Mouse (Mus musculus): ENCODE measurements around the gene Atp13a4. TPM values are rescaled to one million over a fixed set of nuclear protein-coding genes. Genes with fewer than 3 reads are reported as not detected.

Gene Atp13a4
- polyA plus RNA-seq, 1 experiment from 2014 or later = 0.14 TPM

GRCm38 (mm10) chr16:29459331-29459730 is 85.3 kb downstream of the Atp13a4 start:
- no peak for ATAC-seq (ENCODE audit: insufficient number of reproducible peaks, insufficient read depth, low FRiP score, low TSS enrichment)

GRCm38 (mm10) chr16:29456851-29457250 is 87.8 kb downstream of the Atp13a4 start:
- Histone ChIP-seq H3K4me1 (no peaks in the 10 kb centered on the region), H3K4me2 (replicated peaks) (no peak overlapping the region), H3K27me3 (no peaks in the 10 kb centered on the region), H3K36me3 (no peaks in the 10 kb centered on the region), H3K4me3 (no peak overlapping the region), H3K27ac (no peak overlapping the region), H3K9me3 (no peaks in the 10 kb centered on the region), H3K9ac (no peak overlapping the region)
- ATAC-seq (ENCODE audit: insufficient number of reproducible peaks, insufficient read depth, low FRiP score, low TSS enrichment) = no peak
- 86% methylated on average over 2 of the region's 2 CpGs for WGBS

More at GRCm38 (mm10) chr16:29459331-29459730, 85.3 kb downstream of the Atp13a4 start:
- Histone ChIP-seq H3K36me3 (no peaks in the 10 kb centered on the region), H3K9ac (no peak overlapping the region), H3K4me2 (replicated peaks) (no peak overlapping the region), H3K9me3 (no peaks in the 10 kb centered on the region), H3K4me3 (no peak overlapping the region), H3K27me3 (no peaks in the 10 kb centered on the region), H3K27ac (no peak overlapping the region), H3K4me1 (no peaks in the 10 kb centered on the region)
- WGBS = 53% methylated on average over 10 of the region's 10 CpGs

- H3K9me3 ChIP-seq = no peaks in the 10 kb centered on the region
- H3K27ac ChIP-seq = no peak overlapping the region
- no peak overlapping the region for H3K4me2 ChIP-seq (replicated peaks)
- no peaks in the 10 kb centered on the region for H3K36me3 ChIP-seq
- no peaks in the 10 kb centered on the region for H3K4me1 ChIP-seq
- no peak for ATAC-seq (ENCODE audit: insufficient number of reproducible peaks, insufficient read depth, low FRiP score, low TSS enrichment)
- H3K9ac ChIP-seq = no peak overlapping the region
- 74% methylated on average over 6 of the region's 6 CpGs for whole genome bisulfite sequencing
- no peak overlapping the region for H3K4me3 ChIP-seq
- H3K27me3 ChIP-seq = no peaks in the 10 kb centered on the region
Measured at GRCm38 (mm10) chr16:29453282-29453681, 91.4 kb downstream of the Atp13a4 start.

- Histone ChIP-seq H3K4me1 (no peaks in the 10 kb centered on the region), H3K27ac (no peak overlapping the region), H3K9ac (no peak overlapping the region), H3K4me2 (replicated peaks) (no peak overlapping the region), H3K9me3 (no peaks in the 10 kb centered on the region), H3K27me3 (no peaks in the 10 kb centered on the region), H3K4me3 (no peak overlapping the region), H3K36me3 (no peaks in the 10 kb centered on the region)
- 41% methylated on average over 3 of the region's 3 CpGs for WGBS
- ATAC-seq (ENCODE audit: insufficient number of reproducible peaks, insufficient read depth, low FRiP score, low TSS enrichment) = no peak
Measured at GRCm38 (mm10) chr16:29451706-29452105, 93.0 kb downstream of the Atp13a4 start.

GRCm38 (mm10) chr16:29442126-29442525 is 102.5 kb downstream of the Atp13a4 start:
- 44% methylated on average over 3 of the region's 3 CpGs for WGBS
- no peak for ATAC-seq (ENCODE audit: insufficient number of reproducible peaks, insufficient read depth, low FRiP score, low TSS enrichment)
- Histone ChIP-seq H3K36me3 (no peaks in the 10 kb centered on the region), H3K4me1 (no peaks in the 10 kb centered on the region), H3K27ac (no peak overlapping the region), H3K4me3 (no peak overlapping the region), H3K27me3 (no peaks in the 10 kb centered on the region), H3K9me3 (no peaks in the 10 kb centered on the region), H3K4me2 (replicated peaks) (no peak overlapping the region), H3K9ac (no peak overlapping the region)

GRCm38 (mm10) chr16:29441405-29441985 is 103.2 kb downstream of the Atp13a4 start:
- no peak overlapping the region for H3K9ac ChIP-seq
- H3K36me3 ChIP-seq = no peaks in the 10 kb centered on the region
- WGBS = 76% methylated on average over 9 of the region's 10 CpGs
- H3K27ac ChIP-seq = no peak overlapping the region
- H3K9me3 ChIP-seq = no peaks in the 10 kb centered on the region
- ATAC-seq (ENCODE audit: insufficient number of reproducible peaks, insufficient read depth, low FRiP score, low TSS enrichment) = no peak
- H3K27me3 ChIP-seq = no peaks in the 10 kb centered on the region
- no peak overlapping the region for H3K4me2 ChIP-seq (replicated peaks)
- H3K4me3 ChIP-seq = no peak overlapping the region
- no peaks in the 10 kb centered on the region for H3K4me1 ChIP-seq

GRCm38 (mm10) chr16:29438045-29438444 is 106.6 kb downstream of the Atp13a4 start:
- Histone ChIP-seq H3K9me3 (no peaks in the 10 kb centered on the region), H3K4me3 (no peak overlapping the region), H3K27ac (no peak overlapping the region), H3K4me1 (no peaks in the 10 kb centered on the region), H3K4me2 (replicated peaks) (no peak overlapping the region), H3K36me3 (no peaks in the 10 kb centered on the region), H3K27me3 (no peaks in the 10 kb centered on the region), H3K9ac (no peak overlapping the region)
- peak; percentile 10; the same call in 1 of the 2 replicates for ATAC-seq (ENCODE audit: insufficient number of reproducible peaks, insufficient read depth, low FRiP score, low TSS enrichment)
- WGBS = 77% methylated on average over 5 of the region's 5 CpGs

- 77% methylated on average over 6 of the region's 6 CpGs for WGBS
- H3K4me2 ChIP-seq (replicated peaks) = no peak overlapping the region
- no peaks in the 10 kb centered on the region for H3K4me1 ChIP-seq
- H3K9me3 ChIP-seq = no peaks in the 10 kb centered on the region
- no peak overlapping the region for H3K9ac ChIP-seq
- no peak for ATAC-seq (ENCODE audit: insufficient number of reproducible peaks, insufficient read depth, low FRiP score, low TSS enrichment)
- no peak overlapping the region for H3K4me3 ChIP-seq
- no peaks in the 10 kb centered on the region for H3K36me3 ChIP-seq
- H3K27me3 ChIP-seq = no peaks in the 10 kb centered on the region
- H3K27ac ChIP-seq = no peak overlapping the region
Measured at GRCm38 (mm10) chr16:29435746-29436145, 108.9 kb downstream of the Atp13a4 start.

GRCm38 (mm10) chr16:29434712-29435111 is 110.0 kb downstream of the Atp13a4 start:
- Histone ChIP-seq H3K9ac (no peak overlapping the region), H3K9me3 (no peaks in the 10 kb centered on the region), H3K36me3 (no peaks in the 10 kb centered on the region), H3K27me3 (no peaks in the 10 kb centered on the region), H3K4me2 (replicated peaks) (no peak overlapping the region), H3K4me1 (no peaks in the 10 kb centered on the region), H3K27ac (no peak overlapping the region), H3K4me3 (no peak overlapping the region)
- 11% methylated on average over 5 of the region's 5 CpGs for WGBS
- no peak for ATAC-seq (ENCODE audit: insufficient number of reproducible peaks, insufficient read depth, low FRiP score, low TSS enrichment)

GRCm38 (mm10) chr16:29414822-29415221 is 129.8 kb downstream of the Atp13a4 start:
- H3K4me1 ChIP-seq = no peaks in the 10 kb centered on the region
- H3K9me3 ChIP-seq = no peaks in the 10 kb centered on the region
- no peak for ATAC-seq (ENCODE audit: insufficient number of reproducible peaks, insufficient read depth, low FRiP score, low TSS enrichment)
- no peak overlapping the region for H3K9ac ChIP-seq
- H3K4me2 ChIP-seq (replicated peaks) = no peak overlapping the region
- no peaks in the 10 kb centered on the region for H3K36me3 ChIP-seq
- no peaks in the 10 kb centered on the region for H3K27me3 ChIP-seq
- no peak overlapping the region for H3K27ac ChIP-seq
- 90% methylated on average over 6 of the region's 6 CpGs for WGBS
- no peak overlapping the region for H3K4me3 ChIP-seq

- Histone ChIP-seq H3K4me3 (no peak overlapping the region), H3K27ac (no peak overlapping the region), H3K36me3 (no peaks in the 10 kb centered on the region), H3K27me3 (no peaks in the 10 kb centered on the region), H3K9me3 (no peaks in the 10 kb centered on the region), H3K4me1 (no peaks in the 10 kb centered on the region), H3K9ac (no peak overlapping the region), H3K4me2 (replicated peaks) (no peak overlapping the region)
- 92% methylated on average over 10 of the region's 10 CpGs for WGBS
- ATAC-seq (ENCODE audit: insufficient number of reproducible peaks, insufficient read depth, low FRiP score, low TSS enrichment) = no peak
Measured at GRCm38 (mm10) chr16:29407319-29407718, 137.3 kb downstream of the Atp13a4 start.

- no peaks in the 10 kb centered on the region for H3K36me3 ChIP-seq
- H3K9me3 ChIP-seq = no peaks in the 10 kb centered on the region
- no peak overlapping the region for H3K4me2 ChIP-seq (replicated peaks)
- H3K27ac ChIP-seq = no peak overlapping the region
- 86% methylated on average over 2 of the region's 2 CpGs for whole genome bisulfite sequencing
- no peak overlapping the region for H3K4me3 ChIP-seq
- H3K4me1 ChIP-seq = no peaks in the 10 kb centered on the region
- H3K9ac ChIP-seq = no peak overlapping the region
- ATAC-seq (ENCODE audit: insufficient number of reproducible peaks, insufficient read depth, low FRiP score, low TSS enrichment) = no peak
- H3K27me3 ChIP-seq = no peaks in the 10 kb centered on the region
Measured at GRCm38 (mm10) chr16:29399079-29399478, 145.6 kb downstream of the Atp13a4 start.

- H3K36me3 ChIP-seq = no peaks in the 10 kb centered on the region
- ATAC-seq (ENCODE audit: insufficient number of reproducible peaks, insufficient read depth, low FRiP score, low TSS enrichment) = no peak
- no peak overlapping the region for H3K4me3 ChIP-seq
- H3K4me2 ChIP-seq (replicated peaks) = no peak overlapping the region
- no peak overlapping the region for H3K9ac ChIP-seq
- H3K27ac ChIP-seq = no peak overlapping the region
- 77% methylated on average over 4 of the region's 4 CpGs for WGBS
- no peaks in the 10 kb centered on the region for H3K9me3 ChIP-seq
- no peaks in the 10 kb centered on the region for H3K27me3 ChIP-seq
- H3K4me1 ChIP-seq = no peaks in the 10 kb centered on the region
Measured at GRCm38 (mm10) chr16:29384781-29385180, 159.9 kb downstream of the Atp13a4 start.
